17 mouse cellular contexts compared by ENCODE assay signal in the genomic region with DNA sequence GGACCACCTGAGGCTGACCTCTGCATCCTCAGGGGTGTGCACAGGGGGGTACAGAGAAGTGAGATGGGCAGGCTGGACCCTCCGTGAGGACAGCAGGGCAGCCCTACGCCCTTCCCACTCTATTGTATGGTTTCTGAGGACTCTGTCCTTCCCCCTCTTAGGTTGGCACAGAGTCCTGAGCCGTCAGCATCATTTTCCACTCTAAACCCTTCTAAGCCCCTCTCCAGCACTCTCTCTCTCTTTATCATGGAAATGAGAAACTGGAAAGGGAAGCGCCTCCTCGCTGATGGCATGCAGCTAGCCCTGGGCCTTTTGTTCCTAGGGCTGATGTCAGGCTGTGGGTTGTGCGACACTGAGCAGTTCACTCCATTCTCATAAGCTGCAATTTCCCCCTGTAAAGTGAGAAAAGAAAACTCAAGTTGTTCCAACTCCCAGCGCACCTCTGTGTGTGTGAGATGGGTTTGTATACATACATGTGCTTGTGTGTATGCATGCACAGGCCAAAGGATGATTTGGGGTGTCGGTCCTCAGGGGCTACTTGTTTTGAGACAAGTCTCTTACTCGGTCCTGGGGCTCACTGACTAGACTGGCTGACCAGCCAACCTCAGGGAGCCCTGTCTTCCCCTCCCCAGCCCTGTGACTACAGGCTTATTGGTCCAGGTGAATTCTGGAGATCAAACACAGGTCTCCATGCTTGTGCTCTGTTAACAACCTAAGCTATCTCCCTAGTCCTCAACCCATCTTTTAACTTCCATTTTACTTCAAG. TPM values are rescaled to one million over a fixed set of nuclear protein-coding genes. Genes with fewer than 3 reads are reported as not detected.
A peak's percentile ranks its signal among the peaks of the same experiment; 100 is the strongest.
DNase-seq lines count a peak whose midpoint lies in the region; ATAC-seq and TF ChIP-seq lines count a peak whose summit lies in the region.
"Had no signal": no experiment of that assay in that cellular context is flagged by ENCODE, and none has a peak within 500 bp of the region (broad histone marks: within the 10 kb centered on the region; RNA-seq: fewer than 3 reads in every experiment).

No protein-coding gene starts in this region.

- TF ChIP-seq POLR2A in thymus, adult 2 months (IDR thresholded peaks at IDR 0.05; ENCODE audit: control insufficient read depth, extremely low read depth, insufficient read depth, low read length, poor library complexity) = no peak

- H3K4me1 ChIP-seq in forebrain, embryonic 14.5 days (ENCODE audit: control insufficient read depth, insufficient read depth, low read length) = peaks cover 25% of the 10 kb centered on the region
- H3K4me1 ChIP-seq in hindbrain, embryonic 16.5 days (ENCODE audit: control insufficient read depth, insufficient read depth, low read depth, low read length) = peaks cover 8% of the 10 kb centered on the region; the same call in 1 of the 2 replicates
- H3K4me1 ChIP-seq in thymus, adult 2 months (replicated peaks; ENCODE audit: control insufficient read depth, insufficient read depth, low read length) = no peaks in the 10 kb centered on the region

- peak; percentile 79 for ATAC-seq in forebrain, embryonic 14.5 days
- peak; percentile 85 for ATAC-seq in hindbrain, embryonic 16.5 days
- ATAC-seq: intestine, postnatal 0 days; liver, postnatal 0 days had no signal

- 0 out of 2 replicates have a peak overlapping the region, but pooled peaks have one; percentile 32 for H3K9ac ChIP-seq in forebrain, embryonic 14.5 days (ENCODE audit: low read length)
- H3K9ac ChIP-seq in hindbrain, embryonic 16.5 days (ENCODE audit: low read depth, low read length) = no peak overlapping the region; the same call in 1 of the 2 replicates
- H3K9ac ChIP-seq: embryonic facial prominence, embryonic 15.5 days; limb, embryonic 12.5 days; liver, postnatal 0 days had no signal

- H3K9me3 ChIP-seq in forebrain, embryonic 14.5 days (replicated peaks; ENCODE audit: control insufficient read depth, low read length) = no peaks in the 10 kb centered on the region
- no peaks in the 10 kb centered on the region for H3K9me3 ChIP-seq in hindbrain, embryonic 16.5 days (ENCODE audit: control insufficient read depth, low read length)
- H3K9me3 ChIP-seq: embryonic facial prominence, embryonic 15.5 days; G1E; limb, embryonic 12.5 days had no signal

- H3K4me2 ChIP-seq in forebrain, embryonic 14.5 days (ENCODE audit: low read length) = no peak overlapping the region
- H3K4me2 ChIP-seq in hindbrain, embryonic 16.5 days (ENCODE audit: low read length) = no peak overlapping the region
- H3K4me2 ChIP-seq: embryonic facial prominence, embryonic 15.5 days; limb, embryonic 12.5 days had no signal

- H3K27me3 ChIP-seq in forebrain, embryonic 14.5 days (replicated peaks; ENCODE audit: control insufficient read depth, insufficient read depth, low read length) = no peaks in the 10 kb centered on the region
- H3K27me3 ChIP-seq in hindbrain, embryonic 16.5 days (replicated peaks; ENCODE audit: control insufficient read depth, insufficient read depth, low read length) = no peaks in the 10 kb centered on the region
- H3K27me3 ChIP-seq in thymus, adult 2 months (ENCODE audit: control insufficient read depth, insufficient read depth, low read length) = no peaks in the 10 kb centered on the region

- WGBS in forebrain, embryonic 14.5 days = 4% methylated on average over 9 of the region's 9 CpGs
- WGBS in hindbrain, embryonic 16.5 days = 17% methylated on average over 9 of the region's 9 CpGs
- 93% methylated on average over 9 of the region's 9 CpGs for WGBS in thymus, adult 2 months

- no peak overlapping the region for H3K4me3 ChIP-seq in forebrain, embryonic 14.5 days (ENCODE audit: low read depth, low read length)
- no peak overlapping the region for H3K4me3 ChIP-seq in hindbrain, embryonic 16.5 days (ENCODE audit: low read length)
- H3K4me3 ChIP-seq in thymus, adult 2 months (ENCODE audit: control insufficient read depth, insufficient read depth, low read length) = no peak overlapping the region
- H3K4me3 ChIP-seq: embryonic facial prominence, embryonic 15.5 days; limb, embryonic 12.5 days; myocyte had no signal

- peak; percentile 69 for DNase-seq in embryo, embryonic 11 days
- DNase-seq in forebrain, embryonic 14.5 days (ENCODE audit: low spot score) = peak; percentile 82
- peak; percentile 23 for DNase-seq in neural tube, embryonic 10.5 days (ENCODE audit: extremely low spot score, low spot score)
- no peak for DNase-seq in thymus, postnatal 4 days
- no peak for DNase-seq in ovary, adult 18-20 months (ENCODE audit: low spot score)
- no peak for DNase-seq in T-cell, adult 2 months (ENCODE audit: low spot score)
- no peak for DNase-seq in thymus, adult 2 months
- DNase-seq: adrenal gland, postnatal 10 days; cerebellum, adult 9-11 months; kidney, postnatal 4 days; liver, postnatal 0 days had no signal

- peak overlapping the region; percentile 71 for H3K27ac ChIP-seq in forebrain, embryonic 14.5 days (ENCODE audit: low read depth, low read length)
- no peak overlapping the region for H3K27ac ChIP-seq in hindbrain, embryonic 16.5 days (ENCODE audit: low read depth, low read length)
- H3K27ac ChIP-seq in thymus, adult 2 months (ENCODE audit: control insufficient read depth, insufficient read depth, low read length) = no peak overlapping the region
- H3K27ac ChIP-seq: embryonic facial prominence, embryonic 15.5 days; limb, embryonic 12.5 days had no signal

- no peak for TF ChIP-seq CTCF in thymus, adult 2 months (IDR thresholded peaks at IDR 0.05; ENCODE audit: borderline replicate concordance, control insufficient read depth, extremely low read depth, insufficient read depth, low read length, poor library complexity)

- H3K36me3 ChIP-seq in forebrain, embryonic 14.5 days (ENCODE audit: control insufficient read depth, insufficient read depth, low read length) = no peaks in the 10 kb centered on the region
- H3K36me3 ChIP-seq in hindbrain, embryonic 16.5 days (ENCODE audit: control insufficient read depth, insufficient read depth, low read length) = no peaks in the 10 kb centered on the region
- no peaks in the 10 kb centered on the region for H3K36me3 ChIP-seq in thymus, adult 2 months (ENCODE audit: control insufficient read depth, insufficient read depth, low read length)
- H3K36me3 ChIP-seq: embryonic facial prominence, embryonic 15.5 days; G1E; limb, embryonic 12.5 days had no signal

RNA-seq across cellular contexts. Expression of gene Mfap3, which starts 34.7 kb away (rescaled TPM):
- 68.3 and 71.4 TPM in 2 replicates for polyA plus RNA-seq in forebrain, embryonic 14.5 days (2014; fragmentation: Nextera tagmentation; extraction: Ambion mirVana)
- 55.8 and 61.4 TPM in 2 replicates for polyA plus RNA-seq in hindbrain, embryonic 16.5 days (2015; fragmentation: Nextera tagmentation; extraction: Ambion mirVana)
- polyA plus RNA-seq in thymus, adult 2 months (2012; rRNA removed) = 18.9 and 20.6 TPM in 2 replicates

RNA-seq across cellular contexts. Expression of gene Fam114a2, which starts 34.8 kb away (rescaled TPM):
- polyA plus RNA-seq in forebrain, embryonic 14.5 days (2014; fragmentation: Nextera tagmentation; extraction: Ambion mirVana) = 73.6 and 76.3 TPM in 2 replicates
- polyA plus RNA-seq in hindbrain, embryonic 16.5 days (2015; fragmentation: Nextera tagmentation; extraction: Ambion mirVana) = 76.3 and 77.0 TPM in 2 replicates
- polyA plus RNA-seq in thymus, adult 2 months (2012; rRNA removed) = 33.4 and 40.2 TPM in 2 replicates

Comparison
In these comparisons a context has a peak if more than half of its experiments do, and no peak if none do; other contexts are left out.
1. DNase-seq: peak in embryo, embryonic 11 days (single experiment), forebrain, embryonic 14.5 days (single experiment) and neural tube, embryonic 10.5 days (single experiment); none in thymus, postnatal 4 days (single experiment), ovary, adult 18-20 months (single experiment), T-cell, adult 2 months (single experiment) and thymus, adult 2 months (single experiment).